Mouse (Mus musculus): Measurements from ENCODE around the gene Elovl4.

The Elovl4 gene

DNA sequence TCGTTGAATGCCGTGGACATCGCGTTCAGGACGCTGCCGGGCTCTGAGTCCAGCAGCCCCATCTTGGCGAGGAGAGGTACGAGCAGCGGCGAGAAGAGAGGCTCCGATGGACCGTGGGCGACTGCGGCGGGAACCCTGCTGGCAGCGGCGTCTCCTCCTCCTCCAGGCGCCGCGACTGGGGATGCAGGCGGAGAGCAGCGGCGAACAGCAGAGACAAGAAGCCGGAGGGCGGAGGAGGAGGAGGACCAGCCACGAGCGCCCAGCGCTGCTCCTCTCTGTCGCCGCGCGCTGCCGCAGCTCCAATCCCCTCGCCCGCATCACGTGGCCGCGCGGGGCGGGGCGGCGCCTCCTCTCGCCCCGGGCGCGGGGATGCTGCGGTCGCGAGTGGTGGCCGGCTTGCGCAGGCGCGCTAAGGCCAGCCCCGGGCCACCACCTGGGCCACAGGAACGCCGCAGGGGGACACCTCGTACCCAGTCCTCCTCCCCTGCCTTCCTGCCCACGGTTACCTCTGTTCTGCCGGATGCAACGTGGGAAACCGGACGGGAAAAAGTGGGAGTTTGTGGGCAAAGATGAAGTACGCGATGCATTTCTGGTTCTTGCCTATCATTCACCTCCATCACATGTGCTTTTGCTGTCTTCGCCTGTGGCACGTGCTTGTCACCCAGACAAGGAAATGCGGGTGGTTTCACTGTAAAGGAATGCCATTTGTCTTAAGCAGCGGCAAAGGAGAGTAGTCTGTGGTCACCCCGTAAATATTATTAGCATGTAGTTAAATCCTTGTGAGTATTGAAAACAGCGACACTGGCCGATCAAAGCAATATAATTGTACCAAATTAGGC is at the start of gene Elovl4:
Gene Elovl4, minus strand, starts transcription at position 301 of the 839 bp plus-strand sequence.
- no peak for DNase-seq (ENCODE audit: extremely low read depth, low read depth)

DNA sequence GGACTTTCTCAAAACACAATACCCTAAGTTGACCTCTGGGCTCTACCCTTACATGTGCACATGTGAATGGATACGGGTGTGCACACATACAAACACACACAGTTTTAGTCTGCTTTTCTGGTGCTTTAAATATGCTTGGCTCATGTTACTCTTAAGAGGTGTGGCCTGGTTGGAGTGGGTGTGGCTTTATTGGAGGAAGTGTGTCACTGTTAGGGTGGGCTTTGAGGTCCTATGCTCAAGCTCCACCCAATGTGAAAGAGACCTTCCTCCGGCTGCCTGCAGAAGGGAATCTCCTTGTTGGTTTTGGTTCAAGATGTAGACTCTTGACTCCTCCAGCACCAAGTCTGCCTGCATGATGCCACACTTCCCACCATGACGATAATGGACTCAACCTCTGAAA is 46.4 kb upstream of the Elovl4 start:
- DNase-seq (ENCODE audit: extremely low read depth, low read depth): no peak

DNA sequence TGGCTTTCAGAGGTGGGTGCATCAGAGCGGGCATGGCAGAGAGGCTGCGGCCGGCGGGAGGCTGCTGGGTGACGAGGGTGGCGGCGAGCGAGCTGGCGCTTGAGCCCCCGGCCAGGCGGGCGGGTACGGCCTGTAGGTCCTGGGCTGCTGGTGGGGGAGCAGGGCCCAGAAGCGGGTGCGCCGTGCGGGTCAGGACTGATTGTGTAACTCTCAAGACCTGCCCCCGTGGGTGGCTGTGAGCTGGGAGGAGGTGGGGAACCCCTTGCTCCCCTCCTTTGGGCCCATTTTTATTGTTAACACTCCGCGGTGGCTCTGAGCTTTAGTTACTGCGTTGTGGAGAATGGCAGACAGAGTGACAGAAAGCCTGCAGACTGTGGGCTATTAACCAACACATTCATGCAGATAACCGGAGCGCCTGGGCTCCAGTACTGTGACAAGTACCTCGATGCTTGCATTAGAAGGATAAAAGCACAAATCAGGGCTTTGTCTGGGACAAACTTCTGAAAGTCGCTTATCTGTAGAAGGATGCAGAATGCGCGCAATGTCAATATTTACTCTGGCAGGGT is 28.8 kb upstream of the Elovl4 start:
- DNase-seq (ENCODE audit: extremely low read depth, low read depth): no peak

DNA sequence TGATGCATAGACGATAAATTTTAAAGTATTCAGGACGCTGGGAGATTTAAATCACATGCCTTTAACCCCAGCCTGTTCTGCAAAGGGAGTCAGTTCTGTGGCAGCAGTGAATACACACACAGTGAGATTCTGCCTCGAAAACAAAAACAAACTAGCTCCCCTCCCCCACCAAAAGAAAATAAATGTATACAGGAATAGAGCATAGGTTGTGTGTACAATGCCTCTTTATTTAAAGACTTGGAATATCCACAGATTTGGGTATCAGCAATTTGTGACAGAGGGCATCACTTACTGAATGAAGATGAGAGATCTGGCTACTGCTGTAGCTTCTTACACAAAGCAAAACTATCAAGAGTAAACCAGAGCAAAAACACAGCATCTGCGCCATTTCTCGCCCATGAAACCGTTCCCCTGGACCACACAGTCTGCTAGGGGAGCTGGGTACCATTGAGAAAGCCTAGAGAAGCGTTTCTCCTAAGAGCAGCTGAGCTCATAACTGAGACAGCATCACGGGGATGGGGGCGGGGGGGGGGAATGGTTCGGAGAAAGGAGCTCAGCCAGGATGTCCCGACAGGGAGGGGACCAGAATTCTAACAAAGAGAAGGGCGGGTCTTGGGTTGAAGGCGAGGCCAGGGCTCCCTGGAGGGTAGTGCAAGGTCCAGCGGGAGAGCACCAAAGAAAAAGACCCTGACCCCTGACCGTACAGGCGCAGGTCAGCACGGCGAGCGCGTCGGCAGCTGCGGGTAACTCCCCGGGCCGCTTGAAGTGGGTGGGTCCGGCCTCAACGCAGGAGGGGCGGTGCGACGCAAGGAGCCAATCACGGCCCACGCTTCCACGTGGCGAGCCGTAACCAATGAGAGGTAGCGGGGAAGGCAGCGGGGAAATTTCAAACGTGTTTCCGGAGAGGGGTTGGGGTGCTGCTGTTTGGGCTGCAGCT is 28.0 kb upstream of the Elovl4 start, which contains the start of gene Ttk:
Gene Ttk, plus strand, starts transcription at position 879 of the 937 bp plus-strand sequence.
- peak; percentile 82 for DNase-seq (ENCODE audit: extremely low read depth, low read depth)

DNA sequence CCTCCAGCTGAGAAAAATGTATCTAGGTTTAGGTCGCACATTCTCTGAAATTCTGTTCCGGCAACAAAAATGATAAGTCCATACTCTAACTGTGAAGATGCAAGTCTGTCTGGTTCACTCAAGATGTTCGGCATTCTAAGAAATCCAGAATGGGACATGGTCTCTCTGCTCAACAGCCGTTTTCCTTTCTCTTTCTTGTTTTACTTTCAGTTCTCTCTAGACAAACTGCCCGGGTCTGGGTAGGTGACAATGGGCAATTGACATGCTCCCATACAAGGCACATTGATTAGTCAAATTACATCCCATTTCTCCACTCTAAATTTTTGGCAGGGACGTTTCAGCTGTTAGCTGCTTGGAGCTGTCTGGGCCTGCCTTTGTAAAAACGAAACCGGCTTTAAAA is 25.1 kb upstream of the Elovl4 start:
- no peak for DNase-seq (ENCODE audit: extremely low read depth, low read depth)

DNA sequence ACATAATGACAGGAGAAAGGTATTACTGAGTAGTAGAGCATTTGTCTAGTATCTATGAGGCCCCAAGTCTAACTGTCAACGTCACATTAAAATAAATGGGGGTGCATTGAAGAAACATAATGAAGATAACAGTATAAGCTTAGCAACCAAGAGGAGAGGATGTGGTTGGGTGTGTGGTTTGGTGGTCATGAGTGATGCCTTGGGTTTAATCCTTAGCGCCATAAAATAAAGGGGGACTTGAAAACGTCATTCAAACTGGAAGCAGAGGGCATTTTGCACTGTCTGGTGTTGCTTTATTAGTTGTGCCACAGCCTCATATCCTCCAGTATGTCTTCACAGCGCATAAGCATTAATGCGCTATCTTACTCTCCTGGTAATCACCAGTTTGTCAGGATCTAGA is 23.8 kb upstream of the Elovl4 start:
- no peak for DNase-seq (ENCODE audit: extremely low read depth, low read depth)

DNA sequence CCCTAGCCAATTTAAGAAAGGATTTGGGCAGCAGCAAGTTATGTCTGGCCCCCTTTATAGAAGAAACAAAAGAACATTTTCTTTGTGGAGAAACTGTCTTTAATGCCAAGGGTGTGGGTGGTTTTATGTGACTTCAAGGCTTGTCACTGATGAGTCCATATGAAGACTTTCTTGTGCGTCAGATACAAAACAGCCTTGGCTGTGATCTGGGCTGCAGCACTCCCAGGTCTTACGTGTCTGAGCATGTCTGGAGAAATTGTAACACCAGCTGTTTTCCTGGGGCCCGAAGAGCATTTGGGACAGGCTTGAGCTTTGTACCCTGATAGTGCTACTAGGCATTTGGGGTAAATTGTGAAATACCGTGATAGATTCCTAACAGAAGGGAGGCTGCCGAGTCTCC is 16.8 kb upstream of the Elovl4 start:
- DNase-seq (ENCODE audit: extremely low read depth, low read depth): no peak

DNA sequence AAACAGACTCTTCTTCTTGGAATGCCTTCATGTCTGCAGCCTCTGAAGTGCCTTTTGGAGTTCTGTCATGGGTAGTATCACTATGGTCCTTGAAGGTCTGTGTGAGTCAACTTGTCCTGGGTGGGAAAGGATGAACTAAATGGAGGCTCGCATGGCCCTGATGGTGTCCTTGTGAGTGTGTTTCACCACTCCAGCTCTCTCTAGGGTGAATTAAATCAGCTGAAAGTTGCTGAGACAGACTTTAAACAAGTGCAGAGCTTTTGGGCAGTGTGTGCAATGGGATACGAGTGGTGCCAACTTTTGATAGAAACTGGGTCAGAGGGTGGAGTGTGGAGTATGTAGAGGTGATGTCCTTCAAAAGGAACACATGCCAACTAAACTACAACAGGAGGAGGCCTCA is 14.9 kb upstream of the Elovl4 start:
- no peak for DNase-seq (ENCODE audit: extremely low read depth, low read depth)

DNA sequence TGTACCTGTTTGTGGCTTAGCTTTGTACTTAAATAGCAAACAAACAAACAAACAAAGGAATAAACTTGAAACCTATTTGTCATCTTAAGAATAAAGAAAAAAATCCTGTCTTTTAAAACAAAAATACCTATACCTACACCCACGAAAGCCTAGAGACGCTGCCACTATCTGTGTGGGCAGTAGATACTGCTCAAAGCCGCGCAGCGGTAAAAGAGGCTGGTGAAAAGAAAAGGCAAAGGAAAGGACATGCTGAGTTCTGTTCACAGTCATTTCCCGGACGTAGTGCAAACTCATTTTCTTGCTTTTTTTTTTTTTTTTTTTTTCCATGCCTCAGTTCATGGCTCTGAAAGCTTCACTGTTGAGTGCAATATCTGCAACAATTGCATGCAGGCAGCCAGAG is 13.1 kb upstream of the Elovl4 start:
- no peak for DNase-seq (ENCODE audit: extremely low read depth, low read depth)

DNA sequence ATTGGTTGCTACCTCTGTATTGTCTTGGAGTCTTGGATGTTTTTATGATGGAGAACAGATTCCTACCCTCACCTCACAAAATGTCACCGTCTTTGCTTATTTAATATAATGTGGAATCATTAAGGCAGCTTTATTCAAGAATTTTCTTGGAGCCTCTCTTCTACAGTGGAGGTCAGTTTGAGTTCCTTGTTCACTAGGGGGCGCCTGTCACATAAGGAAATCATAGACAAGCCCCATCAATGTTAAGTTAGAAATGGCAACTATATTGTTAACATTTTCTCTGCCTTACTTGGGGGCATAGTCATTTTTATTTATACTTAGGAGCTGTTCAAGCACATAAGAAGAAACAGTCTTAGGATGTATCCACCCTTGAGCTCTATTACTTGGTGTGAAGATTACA is 1.5 kb upstream of the Elovl4 start:
- DNase-seq (ENCODE audit: extremely low read depth, low read depth): peak; percentile 26

DNA sequence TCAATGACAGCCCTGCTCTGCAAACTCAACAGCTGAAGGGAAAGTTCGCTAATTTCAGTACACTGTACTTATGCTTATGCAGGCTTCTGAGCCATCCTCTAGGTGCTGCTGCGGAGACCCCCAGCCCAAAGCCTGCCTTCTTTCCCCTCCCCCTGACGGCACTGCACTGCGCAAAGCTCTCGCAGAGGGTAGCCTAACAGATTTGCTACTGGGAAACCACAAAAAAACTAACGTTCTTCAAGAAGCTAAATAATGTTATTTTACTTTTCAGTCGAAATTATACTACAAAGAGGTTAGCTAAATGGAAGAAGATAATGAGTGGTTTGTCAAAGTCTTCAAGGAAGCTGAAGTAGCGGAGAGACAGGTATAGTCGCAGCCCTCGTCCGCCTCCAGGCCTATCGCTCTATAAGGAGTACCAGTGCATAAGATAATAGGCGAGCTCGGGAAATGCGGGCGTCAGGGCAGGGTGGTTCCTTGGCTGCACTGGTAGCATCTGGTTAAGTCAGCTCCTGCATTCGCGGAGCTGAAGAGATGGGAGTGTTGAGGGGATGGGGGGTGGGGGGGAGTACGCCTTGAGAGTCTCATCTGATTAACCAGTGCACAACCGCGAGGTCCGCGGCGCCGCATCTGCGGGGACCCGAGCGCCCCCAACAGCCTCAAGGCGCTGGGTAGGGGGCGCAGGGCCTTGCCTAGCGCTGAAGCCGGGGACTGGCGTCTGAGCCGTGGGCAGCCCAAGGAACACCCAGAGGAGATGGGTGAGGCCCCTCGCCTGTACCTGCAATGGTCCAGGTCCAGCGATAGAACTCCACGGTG is 707 bp downstream of the Elovl4 start:
- no peak for DNase-seq (ENCODE audit: extremely low read depth, low read depth)

DNA sequence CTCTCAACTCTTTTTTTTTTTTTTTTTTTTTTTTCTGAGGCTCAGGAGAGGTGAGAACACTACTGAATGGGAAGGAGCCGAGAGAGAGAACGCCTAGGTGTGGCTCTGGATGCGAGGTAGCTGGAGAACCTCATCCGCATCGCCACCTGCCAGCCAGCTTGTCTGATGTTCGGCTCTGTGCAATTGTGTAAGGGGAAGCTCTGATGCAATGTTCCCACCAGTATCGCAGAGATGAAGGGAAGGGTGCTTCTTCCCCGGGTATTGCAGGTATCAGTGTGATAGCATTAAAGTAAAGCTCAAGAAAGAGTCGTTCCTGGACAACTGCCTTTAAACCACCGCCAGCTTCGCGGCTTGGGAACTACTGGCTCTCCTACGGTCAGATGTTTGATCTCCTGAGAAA is 1.7 kb downstream of the Elovl4 start:
- no peak for DNase-seq (ENCODE audit: extremely low read depth, low read depth)

DNA sequence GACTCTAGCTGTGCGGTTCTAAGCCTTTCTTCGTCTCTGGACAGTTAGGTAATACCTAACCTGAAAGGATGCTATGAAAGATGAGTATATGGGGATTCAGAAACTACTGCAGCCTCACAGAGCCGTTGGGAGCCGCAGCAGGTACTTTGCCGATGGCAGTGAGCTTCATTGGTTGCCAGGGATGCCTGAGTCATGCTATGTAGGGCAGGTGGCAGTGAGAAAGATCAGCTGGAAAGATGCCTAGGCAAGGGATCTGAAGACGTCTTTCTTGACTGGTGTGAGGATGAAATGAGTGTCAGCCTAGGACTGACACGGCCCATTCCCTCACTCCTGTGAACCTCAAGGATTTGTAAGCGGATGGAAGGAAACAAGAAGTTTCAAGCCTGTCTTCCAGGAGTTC is 8.2 kb downstream of the Elovl4 start:
- no peak for DNase-seq (ENCODE audit: extremely low read depth, low read depth)

DNA sequence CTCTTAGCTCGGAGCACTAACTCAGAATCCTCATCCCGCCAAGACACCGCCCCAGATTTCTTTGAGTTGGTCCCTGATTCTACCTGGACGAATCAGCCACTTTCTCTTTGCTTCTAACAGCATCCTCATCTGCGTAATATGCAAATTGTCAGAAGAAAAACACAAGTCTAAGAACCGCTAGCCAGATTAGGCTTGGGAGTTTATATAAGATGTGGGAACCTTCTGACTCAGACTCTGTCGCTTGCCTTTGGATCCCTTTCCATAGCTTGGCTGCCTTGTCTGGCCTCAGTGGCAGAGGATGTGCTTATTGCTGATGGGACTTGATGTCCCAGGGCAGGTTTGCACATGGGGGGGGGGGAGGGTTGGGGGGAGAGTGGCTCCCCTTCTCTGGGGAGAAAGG is 9.2 kb downstream of the Elovl4 start:
- DNase-seq (ENCODE audit: extremely low read depth, low read depth): no peak

DNA sequence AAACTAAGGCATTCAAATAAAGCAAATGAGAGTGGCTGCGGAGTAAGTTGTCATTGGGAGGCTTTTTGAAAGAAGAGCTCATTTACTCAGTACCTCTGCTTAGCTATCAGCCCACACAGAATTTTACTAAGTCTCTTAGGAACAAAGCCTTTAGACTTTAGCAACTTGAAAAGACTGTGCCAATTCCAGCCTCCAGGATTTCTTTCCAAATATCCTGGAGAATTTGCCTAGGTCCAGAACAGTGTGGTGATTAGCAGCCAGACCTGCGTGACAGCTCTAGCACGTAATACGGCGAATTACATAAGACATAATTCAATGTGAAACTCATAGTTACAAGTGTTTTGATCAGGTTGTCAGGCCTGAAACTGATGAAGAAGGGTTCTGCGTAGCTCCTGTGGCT is 16.8 kb downstream of the Elovl4 start:
- DNase-seq (ENCODE audit: extremely low read depth, low read depth): no peak

DNA sequence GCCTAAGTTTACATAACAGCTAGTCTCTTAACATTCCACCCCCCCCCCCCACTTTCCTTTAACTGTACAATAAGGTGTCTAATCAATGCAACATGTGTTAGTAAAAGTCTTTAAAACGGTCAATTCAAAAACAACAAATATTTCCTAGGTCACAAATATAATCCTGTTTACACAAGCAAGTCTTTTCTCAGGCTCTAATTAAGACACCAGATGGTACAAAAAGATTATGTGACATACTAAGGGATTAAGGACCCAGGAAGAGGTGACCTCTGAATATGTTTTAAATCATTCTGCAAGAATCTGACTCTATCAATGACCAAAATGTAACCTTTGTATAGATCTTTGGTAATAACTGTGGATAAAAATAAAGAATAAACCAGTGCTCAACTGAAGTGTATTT is 20.6 kb downstream of the Elovl4 start:
- DNase-seq (ENCODE audit: extremely low read depth, low read depth): no peak

DNA sequence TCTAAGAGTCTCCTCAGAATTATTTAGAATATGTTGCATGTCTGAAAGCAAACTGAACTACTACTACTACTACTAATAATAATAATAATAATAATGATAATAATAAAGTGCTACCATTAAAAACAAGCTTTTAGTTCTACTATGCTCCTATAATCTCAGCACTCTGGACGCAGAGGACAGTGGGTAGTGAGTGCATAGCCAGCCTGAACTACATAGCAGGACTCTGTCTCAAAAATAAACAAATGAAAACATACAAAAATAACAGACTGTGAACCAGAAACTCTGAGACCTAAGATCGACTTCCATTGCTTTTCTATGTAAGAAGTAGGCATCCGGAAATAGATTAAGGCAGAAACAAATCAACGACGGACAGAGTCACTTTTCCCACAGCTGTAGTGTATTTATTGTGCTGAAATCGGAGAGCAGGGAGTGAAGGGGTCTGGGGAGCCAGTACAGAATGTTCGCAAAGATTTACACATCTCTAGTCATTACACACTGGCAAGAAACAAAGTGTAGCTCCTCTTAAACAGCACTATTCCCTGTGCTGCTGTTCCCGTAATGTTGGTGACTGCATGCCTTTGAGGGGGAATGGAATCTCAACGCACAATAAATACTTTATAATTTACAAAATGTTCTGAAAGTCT is 27.6 kb downstream of the Elovl4 start:
- DNase-seq (ENCODE audit: extremely low read depth, low read depth): no peak

DNA sequence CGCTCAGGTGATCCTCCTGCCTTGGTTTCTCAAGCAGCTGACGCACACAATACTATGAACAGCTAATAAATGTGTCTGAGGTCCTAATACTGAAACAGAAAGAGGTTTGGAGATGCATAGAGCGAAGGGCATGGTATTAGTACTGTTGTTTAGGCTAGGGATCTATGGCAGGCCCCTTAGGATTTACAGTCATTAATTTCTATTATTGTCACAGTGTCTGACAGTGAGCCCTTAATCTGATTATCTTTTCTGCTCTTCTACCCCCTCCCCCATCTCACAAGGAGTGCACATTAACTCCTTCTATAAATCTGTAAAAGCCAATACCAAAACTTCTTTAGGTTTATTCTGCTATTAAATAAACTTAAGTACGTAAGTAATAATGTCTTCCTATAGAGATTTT is 44.8 kb downstream of the Elovl4 start:
- no peak for DNase-seq (ENCODE audit: extremely low read depth, low read depth)

DNA sequence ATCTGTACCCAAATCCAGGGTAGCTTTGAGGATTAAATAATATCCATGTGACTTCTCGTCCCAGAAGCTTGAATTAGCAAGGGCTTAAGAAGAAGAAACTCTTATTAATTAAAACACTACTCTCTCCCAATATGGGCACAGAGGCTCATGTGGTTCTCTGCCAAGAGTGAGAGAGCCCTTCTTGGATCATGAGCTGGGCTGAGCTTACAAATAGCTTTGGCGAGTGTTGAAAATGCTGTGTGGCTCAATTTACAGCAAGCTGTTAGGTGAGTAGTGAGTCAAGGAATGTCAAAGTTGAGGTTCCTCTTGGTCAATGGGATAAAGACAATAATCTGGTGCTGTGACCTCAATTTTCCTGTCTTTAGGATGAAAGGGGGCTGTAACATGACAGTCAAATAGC is 74.2 kb downstream of the Elovl4 start:
- DNase-seq (ENCODE audit: extremely low read depth, low read depth): no peak

DNA sequence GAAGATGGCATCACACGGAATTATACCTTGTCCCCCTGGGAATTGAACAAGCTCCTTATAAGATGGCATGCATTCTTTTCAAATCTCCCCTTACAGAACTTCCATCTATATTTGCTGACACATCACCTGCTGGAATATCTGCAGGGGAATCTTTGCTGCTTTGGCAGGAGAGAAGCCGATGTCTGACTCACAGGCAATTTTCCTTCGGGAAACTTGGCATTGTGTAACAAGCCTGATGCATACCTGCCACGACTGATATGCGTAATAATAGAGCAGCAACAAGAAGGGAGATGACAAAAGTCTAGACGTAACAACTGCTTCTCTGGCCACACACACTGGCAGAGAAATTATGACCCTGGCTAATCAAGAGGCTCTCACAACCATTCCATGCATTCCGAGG is 75.2 kb downstream of the Elovl4 start:
- DNase-seq (ENCODE audit: extremely low read depth, low read depth): no peak

Data from MEL-GATA-1-ER (cell line).